Mouse (Mus musculus) CH12.LX (cell line): ENCODE measurements at regions not wholly inside any gene's neighbourhood (a gene's known extent, or its start where the extent isn't known, plus 50 kb on each side); places are given as distances from the start of the nearest gene placed in this dataset.

Experiments
- DNase-seq: peaks from one replicate; pipeline ENCODE4 v3.0.0-alpha.2; 2013; ENCODE audit errors: extremely low read depth
- H3K27ac ChIP-seq: 2 replicates; pipeline ENCODE4 v1.5.1; 2012; ENCODE audit warnings: low read depth, mild to moderate bottlenecking, control low read depth, moderate library complexity; ENCODE audit not compliant: insufficient read depth
- H3K27me3 ChIP-seq: replicated peaks from 2 replicates; pipeline ENCODE3; 2012; ENCODE audit warnings: inconsistent platforms
- H3K36me3 ChIP-seq, 2 experiments: replicated peaks in 1 of 2; 2 replicates each; pipeline versions ENCODE3 to v1.6.1; 2012; ENCODE audit warnings: inconsistent platforms in 1 of 2, low read length in 1 of 2, mild to moderate bottlenecking in 1 of 2, mixed read lengths in 1 of 2, moderate library complexity in 1 of 2; ENCODE audit not compliant: control insufficient read depth in 1 of 2, insufficient read depth in 1 of 2
- H3K4me1 ChIP-seq, 2 experiments: 2 replicates each; pipeline ENCODE4 v1.6.1; 2012; ENCODE audit warnings: inconsistent platforms in 1 of 2, moderate library complexity in 1 of 2; ENCODE audit not compliant: insufficient read depth in 2 of 2, control insufficient read depth in 1 of 2
- H3K4me2 ChIP-seq: 2 replicates; pipeline ENCODE4 v1.6.1; 2012; ENCODE audit warnings: low read depth, mild to moderate bottlenecking, control low read depth; ENCODE audit not compliant: poor library complexity, insufficient read depth, severe bottlenecking
- H3K4me3 ChIP-seq, 3 experiments: fragments of 150-350 bp in 1 of 3; sonication (generic) in 1 of 3; replicated peaks in 1 of 3; 2 replicates each; pipeline versions ENCODE3 to v1.5.1; 2011 to 2012; ENCODE audit warnings: low read depth in 2 of 3, low read length in 2 of 3, mild to moderate bottlenecking in 2 of 3, moderate library complexity in 2 of 3, control low read depth in 1 of 3, improper control_type of control experiment in 1 of 3, inconsistent platforms in 1 of 3, mixed read lengths in 1 of 3; ENCODE audit not compliant: poor library complexity in 1 of 3
- H3K79me2 ChIP-seq: replicated peaks from 2 replicates; pipeline ENCODE4 v1.6.1; 2012; ENCODE audit warnings: mild to moderate bottlenecking, moderate library complexity; ENCODE audit not compliant: control insufficient read depth, poor library complexity, insufficient read depth, severe bottlenecking; ENCODE audit errors: extremely low read depth
- H3K9ac ChIP-seq: 2 replicates; pipeline ENCODE4 v1.6.1; 2012; ENCODE audit warnings: low read depth, mild to moderate bottlenecking, control low read depth, moderate library complexity; ENCODE audit not compliant: insufficient read depth
- H3K9me3 ChIP-seq: replicated peaks from 2 replicates; pipeline ENCODE3; 2012; ENCODE audit warnings: low read length, inconsistent platforms, mixed read lengths
- BHLHE40 ChIP-seq: IDR thresholded peaks from 2 replicates; pipeline ENCODE4 v1.6.1; 2011; ENCODE audit warnings: mild to moderate bottlenecking, low read depth, low read length, improper control_type of control experiment
- CHD1 ChIP-seq: IDR thresholded peaks from 2 replicates; pipeline ENCODE4 v1.6.1; 2012; ENCODE audit warnings: low read depth, low read length, improper control_type of control experiment, inconsistent platforms
- CHD2 ChIP-seq: IDR thresholded peaks from 2 replicates; pipeline ENCODE4 v1.6.1; 2011; ENCODE audit warnings: low read length, improper control_type of control experiment
- CTCF ChIP-seq, 2 experiments: IDR thresholded peaks in 1 of 2; conservative IDR thresholded peaks in 1 of 2; 2 replicates each; pipeline ENCODE4 v1.5.1; 2011 to 2012; ENCODE audit warnings: low read depth in 2 of 2, low read length in 2 of 2, improper control_type of control experiment in 1 of 2, inconsistent platforms in 1 of 2, mild to moderate bottlenecking in 1 of 2, moderate library complexity in 1 of 2
- E2F4 ChIP-seq: IDR thresholded peaks from 2 replicates; pipeline ENCODE4 v1.6.1; 2011; ENCODE audit warnings: low read depth, low read length, improper control_type of control experiment; ENCODE audit not compliant: insufficient replicate concordance
- ELF1 ChIP-seq: IDR thresholded peaks from 2 replicates; pipeline ENCODE4 v1.6.1; 2014; ENCODE audit warnings: low read depth, mild to moderate bottlenecking, inconsistent platforms, low read length, improper control_type of control experiment
- EP300 ChIP-seq: IDR thresholded peaks from 2 replicates; pipeline ENCODE4 v1.6.1; 2011; ENCODE audit warnings: low read length, improper control_type of control experiment
- ETS1 ChIP-seq: conservative IDR thresholded peaks from 2 replicates; pipeline ENCODE4 v1.6.1; 2012; ENCODE audit warnings: low read depth, mild to moderate bottlenecking, inconsistent platforms, low read length, improper control_type of control experiment, moderate library complexity
- GABPA ChIP-seq: IDR thresholded peaks from 2 replicates; pipeline ENCODE4 v1.6.1; 2012; ENCODE audit warnings: low read depth, low read length, improper control_type of control experiment, inconsistent platforms; ENCODE audit not compliant: insufficient replicate concordance
- JUN ChIP-seq: IDR thresholded peaks from 2 replicates; pipeline ENCODE4 v1.6.1; 2011; ENCODE audit warnings: low read depth, mild to moderate bottlenecking, low read length, improper control_type of control experiment, moderate library complexity; ENCODE audit not compliant: insufficient read depth
- JUND ChIP-seq: conservative IDR thresholded peaks from 2 replicates; pipeline ENCODE4 v1.6.1; 2011; ENCODE audit warnings: low read depth, low read length, improper control_type of control experiment
- KAT2A ChIP-seq: IDR thresholded peaks from 2 replicates; pipeline ENCODE4 v1.6.1; 2012; ENCODE audit warnings: low read length, improper control_type of control experiment, inconsistent platforms; ENCODE audit not compliant: insufficient replicate concordance
- MAFK ChIP-seq: IDR thresholded peaks from 2 replicates; pipeline ENCODE4 v1.6.1; 2011; ENCODE audit warnings: low read length, improper control_type of control experiment; ENCODE audit not compliant: insufficient replicate concordance
- MAZ ChIP-seq: IDR thresholded peaks from 2 replicates; pipeline ENCODE4 v1.6.1; 2012; ENCODE audit warnings: low read depth, mild to moderate bottlenecking, inconsistent platforms, low read length, improper control_type of control experiment, moderate library complexity
- MEF2A ChIP-seq: IDR thresholded peaks from 2 replicates; pipeline ENCODE4 v1.6.1; 2014; ENCODE audit warnings: low read depth, mild to moderate bottlenecking, inconsistent platforms, low read length, improper control_type of control experiment, borderline replicate concordance
- MXI1 ChIP-seq: IDR thresholded peaks from 2 replicates; pipeline ENCODE4 v1.6.1; 2011; ENCODE audit warnings: mild to moderate bottlenecking, low read depth, low read length, improper control_type of control experiment
- MYC ChIP-seq: IDR thresholded peaks from 2 replicates; pipeline ENCODE4 v1.6.1; 2011; ENCODE audit warnings: low read depth, mild to moderate bottlenecking, improper control_type of control experiment, low read length
- NELFE ChIP-seq: IDR thresholded peaks from 2 replicates; pipeline ENCODE4 v1.6.1; 2011; ENCODE audit warnings: low read depth, low read length, improper control_type of control experiment
- POLR2A ChIP-seq: IDR thresholded peaks from 2 replicates; pipeline ENCODE4 v1.6.1; 2011; ENCODE audit warnings: low read depth, mild to moderate bottlenecking, improper control_type of control experiment, low read length
- POLR2AphosphoS2 ChIP-seq: IDR thresholded peaks from 2 replicates; pipeline ENCODE4 v1.6.1; 2011; ENCODE audit warnings: low read depth, low read length, improper control_type of control experiment
- RCOR1 ChIP-seq: conservative IDR thresholded peaks from 2 replicates; pipeline ENCODE4 v1.6.1; 2012; ENCODE audit warnings: low read depth, mild to moderate bottlenecking, inconsistent platforms, low read length, improper control_type of control experiment
- SMC3 ChIP-seq: IDR thresholded peaks from 2 replicates; pipeline ENCODE4 v1.6.1; 2011; ENCODE audit warnings: low read depth, low read length, improper control_type of control experiment
- TBP ChIP-seq: conservative IDR thresholded peaks from 2 replicates; pipeline ENCODE4 v1.6.1; 2011; ENCODE audit warnings: low read depth, low read length, improper control_type of control experiment
- UBTF ChIP-seq: IDR thresholded peaks from 2 replicates; pipeline ENCODE4 v1.6.1; 2012; ENCODE audit warnings: low read depth, mild to moderate bottlenecking, inconsistent platforms, low read length, improper control_type of control experiment, moderate library complexity
- ZC3H11A ChIP-seq: IDR thresholded peaks from 2 replicates; pipeline ENCODE4 v1.6.1; 2012; ENCODE audit warnings: low read depth, mild to moderate bottlenecking, inconsistent platforms, low read length, improper control_type of control experiment
- dilution Hi-C: fragments of 300-500 bp; cut with MboI; formaldehyde crosslinking; loops from 2 replicates; pipeline ENCODE4 v1.14.3; 2020; ENCODE audit warnings: low sequenced_read_pairs; ENCODE audit not compliant: extremely low pct_unique_long_range_greater_than_20kb, extremely low pct_ligation_motif_present
- in situ Hi-C: fragments of 300-500 bp; cut with MboI; formaldehyde crosslinking; loops from 3 replicates; pipeline ENCODE4 v1.14.3; 2019; ENCODE audit warnings: low sequenced_read_pairs, low pct_ligation_motif_present, low pct_unique_long_range_greater_than_20kb, mixed read lengths

- dilution Hi-C loops, result no loop called here
- H3K36me3 ChIP-seq, result no peaks in the 10 kb centered on the region
- no peaks in the 10 kb centered on the region for H3K4me1 ChIP-seq
- no peak for DNase-seq
- no peaks in the 10 kb centered on the region for H3K79me2 ChIP-seq
- peaks cover 63% of the 10 kb centered on the region for H3K9me3 ChIP-seq
- H3K9ac ChIP-seq, result no peak overlapping the region
- in situ Hi-C loops, result no loop called here
- no peak overlapping the region for H3K4me3 ChIP-seq
- TF ChIP-seq MAZ (no peak), MEF2A (no peak), ZC3H11A (no peak), SMC3 (no peak)
- TF ChIP-seq, all 38 proteins: peak for 0
- Histone ChIP-seq H3K27ac (no peak overlapping the region), H3K4me2 (no peak overlapping the region), H3K27me3 (no peaks in the 10 kb centered on the region)
These were observed 93.7 kb upstream of the Lrfn2 start for GRCm38 (mm10) chr17:48838297-48838979.

GRCm38 (mm10) chr17:48847890-48848289, 84.3 kb upstream of the Lrfn2 start:
- no peaks in the 10 kb centered on the region for H3K4me1 ChIP-seq
- in situ Hi-C loops, result no loop called here
- H3K27me3 ChIP-seq, result no peaks in the 10 kb centered on the region
- no peaks in the 10 kb centered on the region for H3K36me3 ChIP-seq
- TF ChIP-seq EP300 (no peak), GABPA (no peak), ELF1 (no peak), NELFE (no peak), E2F4 (no peak), ETS1 (no peak), UBTF (no peak), JUN (no peak), CHD2 (no peak)
- no peak overlapping the region for H3K4me3 ChIP-seq
- H3K27ac ChIP-seq, result no peak overlapping the region
- H3K4me2 ChIP-seq, result no peak overlapping the region
- peaks cover 61% of the 10 kb centered on the region for H3K9me3 ChIP-seq
- H3K9ac ChIP-seq, result no peak overlapping the region
- H3K79me2 ChIP-seq, result no peaks in the 10 kb centered on the region
- dilution Hi-C loops, result no loop called here
- no peak for DNase-seq

- peaks cover 81% of the 10 kb centered on the region for H3K9me3 ChIP-seq
- no peak for DNase-seq
- no peaks in the 10 kb centered on the region for H3K27me3 ChIP-seq
- TF ChIP-seq POLR2A (no peak), KAT2A (no peak), CTCF (conservative IDR thresholded peaks at IDR 0.05 in 1 of 2, IDR thresholded peaks at IDR 0.05 in 1 of 2; ENCODE audit: low read depth in 2 of 2, low read length in 2 of 2) (no peak), BHLHE40 (no peak), RCOR1 (no peak), JUN (no peak), TBP (no peak), CHD1 (no peak), MXI1 (no peak), MYC (no peak), MAFK (no peak), UBTF (no peak), POLR2AphosphoS2 (no peak), JUND (no peak)
- in situ Hi-C loops (no loop called here), dilution Hi-C loops (no loop called here)
- no peaks in the 10 kb centered on the region for H3K79me2 ChIP-seq
- no peak overlapping the region for H3K4me2 ChIP-seq
- H3K9ac ChIP-seq, result no peak overlapping the region
- H3K36me3 ChIP-seq, result no peaks in the 10 kb centered on the region
- no peak overlapping the region for H3K27ac ChIP-seq
- H3K4me1 ChIP-seq, result no peaks in the 10 kb centered on the region
- H3K4me3 ChIP-seq, result no peak overlapping the region
These were observed 81.3 kb upstream of the Lrfn2 start for GRCm38 (mm10) chr17:48850910-48851309.
